Comparison of ENCODE assay signal across 8 mouse cellular contexts in the genomic region with DNA sequence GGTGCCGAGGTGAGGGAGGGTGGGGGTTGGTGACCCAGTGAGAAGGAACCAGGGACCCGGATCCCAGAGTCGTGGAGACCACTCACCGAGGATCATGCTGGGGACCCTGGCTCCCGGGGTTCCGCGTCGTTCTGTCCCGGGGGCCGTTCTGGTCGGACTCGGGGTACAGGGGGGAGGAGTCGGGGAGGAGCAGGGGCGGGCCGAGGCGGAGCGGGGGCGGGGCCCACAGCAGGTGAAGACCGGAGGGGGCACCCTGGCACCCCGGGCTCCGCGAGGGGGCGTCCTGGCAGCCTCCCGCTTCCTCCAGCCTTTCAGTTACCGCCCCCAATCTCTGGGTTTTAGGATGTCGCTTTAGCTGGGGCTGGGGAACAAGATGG. TPM values are rescaled to one million over a fixed set of nuclear protein-coding genes. Genes with fewer than 3 reads are reported as not detected.
DNase-seq lines count a peak whose midpoint lies in the region; ATAC-seq and TF ChIP-seq lines count a peak whose summit lies in the region.

A gene (minus strand): TSS at position 133 of the 377 bp plus-strand sequence.

- no peaks in the 10 kb centered on the region for H3K4me1 ChIP-seq in forebrain, postnatal 0 days (ENCODE audit: insufficient read depth)
- peaks cover 30% of the 10 kb centered on the region for H3K4me1 ChIP-seq in hindbrain, embryonic 15.5 days (replicated peaks)
- peaks cover 33% of the 10 kb centered on the region for H3K4me1 ChIP-seq in midbrain, embryonic 12.5 days

- H3K9ac ChIP-seq in forebrain, postnatal 0 days, result peak within 1 kb of the TSS; percentile 75
- H3K9ac ChIP-seq in hindbrain, embryonic 15.5 days, result peak within 1 kb of the TSS; percentile 64
- peak within 1 kb of the TSS; percentile 45 for H3K9ac ChIP-seq in midbrain, embryonic 12.5 days (replicated peaks)

- DNase-seq in embryo, embryonic 9.5 days (ENCODE audit: extremely low spot score), result peak; percentile 60
- DNase-seq in embryo, embryonic 11 days, result no peak
- peak; percentile 75 for DNase-seq in adrenal gland, adult 2 months
- peak; percentile 74 for DNase-seq in forebrain, postnatal 0 days
- DNase-seq in left cerebral cortex, postnatal 14 days (ENCODE audit: low spot score in 2 of 2), result peak; percentile 77 to 80
- peak; percentile 64 to 86 for DNase-seq in spleen, postnatal 4 days (ENCODE audit: low spot score in 2 of 2)

- H3K27me3 ChIP-seq in forebrain, postnatal 0 days (ENCODE audit: insufficient read depth, low read length), result no peaks in the 10 kb centered on the region; the same call in 1 of the 2 replicates
- no peaks in the 10 kb centered on the region for H3K27me3 ChIP-seq in hindbrain, embryonic 15.5 days
- peaks cover 50% of the 10 kb centered on the region for H3K27me3 ChIP-seq in midbrain, embryonic 12.5 days

- ATAC-seq in forebrain, postnatal 0 days, result peak; percentile 71
- peak; percentile 49 for ATAC-seq in hindbrain, embryonic 15.5 days (ENCODE audit: low FRiP score, low read depth)
- peak; percentile 46 for ATAC-seq in midbrain, embryonic 12.5 days (ENCODE audit: low FRiP score, low read depth)

- H3K9me3 ChIP-seq in forebrain, postnatal 0 days (ENCODE audit: low read length), result no peaks in the 10 kb centered on the region
- H3K9me3 ChIP-seq in hindbrain, embryonic 15.5 days, result no peaks in the 10 kb centered on the region
- no peaks in the 10 kb centered on the region for H3K9me3 ChIP-seq in midbrain, embryonic 12.5 days

- intact Hi-C loops in left cerebral cortex, postnatal 14 days (cut with DNase I), result no loop called here

- peak within 1 kb of the TSS; percentile 83 for H3K4me2 ChIP-seq in forebrain, postnatal 0 days (ENCODE audit: low read depth)
- H3K4me2 ChIP-seq in hindbrain, embryonic 15.5 days, result peak within 1 kb of the TSS; percentile 80
- peak within 1 kb of the TSS; percentile 80 for H3K4me2 ChIP-seq in midbrain, embryonic 12.5 days (replicated peaks)

- peak within 1 kb of the TSS; percentile 72 for H3K4me3 ChIP-seq in forebrain, postnatal 0 days (ENCODE audit: low read depth, low read length)
- peak within 1 kb of the TSS; percentile 69 for H3K4me3 ChIP-seq in hindbrain, embryonic 15.5 days
- peak within 1 kb of the TSS; percentile 49 for H3K4me3 ChIP-seq in midbrain, embryonic 12.5 days

- H3K27ac ChIP-seq in forebrain, postnatal 0 days (ENCODE audit: low read depth, low read length), result 0 out of 2 replicates have a peak within 1 kb of the TSS, but pooled peaks have one; percentile 3
- H3K27ac ChIP-seq in hindbrain, embryonic 15.5 days (replicated peaks), result peak within 1 kb of the TSS; percentile 27; the same call in 1 of the 2 replicates
- no peak within 1 kb of the TSS for H3K27ac ChIP-seq in midbrain, embryonic 12.5 days (replicated peaks)

- TF ChIP-seq CTCF in forebrain, postnatal 0 days (IDR thresholded peaks at IDR 0.05; ENCODE audit: low read depth), result peak; percentile 44

- 1% methylated on average over 26 of the region's 26 CpGs for WGBS in forebrain, postnatal 0 days
- WGBS in hindbrain, embryonic 15.5 days, result under 1% methylated on average over 26 of the region's 26 CpGs
- WGBS in midbrain, embryonic 12.5 days, result 1% methylated on average over 26 of the region's 26 CpGs

- H3K36me3 ChIP-seq in forebrain, postnatal 0 days (ENCODE audit: insufficient read depth), result no peaks in the 10 kb centered on the region
- H3K36me3 ChIP-seq in hindbrain, embryonic 15.5 days, result no peaks in the 10 kb centered on the region
- peaks cover 2% of the 10 kb centered on the region; the same call in 1 of the 2 replicates for H3K36me3 ChIP-seq in midbrain, embryonic 12.5 days

RNA-seq across cellular contexts. Expression of the gene that starts here (rescaled TPM):
- 10 to 100 TPM; 10.1 to 18.3 TPM for total RNA-seq in adrenal gland, adult 2 months (2021)
- polyA plus RNA-seq in adrenal gland, adult 2 months (2012; rRNA removed), result 16.7 and 17.1 TPM in 2 replicates
- total RNA-seq in forebrain, postnatal 0 days (2014; rRNA removed), result 11.6 and 13.0 TPM in 2 replicates
- polyA plus RNA-seq in forebrain, postnatal 0 days (2015; fragmentation: Nextera tagmentation; extraction: Ambion mirVana), result 20.5 and 21.3 TPM in 2 replicates
- polyA plus RNA-seq in hindbrain, embryonic 15.5 days (2015; fragmentation: Nextera tagmentation; extraction: Ambion mirVana), result 22.6 and 26.6 TPM in 2 replicates
- total RNA-seq in left cerebral cortex, postnatal 14 days (2021), result 10 to 100 TPM; 59.8 to 63.2 TPM
- polyA plus RNA-seq in midbrain, embryonic 12.5 days (2016; fragmentation: Nextera tagmentation; extraction: Ambion mirVana), result 19.6 and 20.8 TPM in 2 replicates
